Mouse (Mus musculus): ENCODE measurements around the gene Ass1. TPM values are rescaled to one million over a fixed set of nuclear protein-coding genes. Genes with fewer than 3 reads are reported as not detected.

Gene Ass1
- polyA plus RNA-seq, 1 experiment from 2014 or later = 5.0 TPM

Other genes with a start within 250 kb of the Ass1 start
- gene Ncs1, start 224.4 kb upstream of the Ass1 start, polyA plus RNA-seq (2018) = 0.25 to 2.7 TPM (median 0.34 TPM) in 3 replicates
- gene Hmcn2, start 155.8 kb upstream of the Ass1 start, polyA plus RNA-seq (2018) = 0.36 TPM in 1 of 3 replicates, not detected in the others
- 19.6 to 23.3 TPM (median 20.0 TPM) in 3 replicates for gene Fubp3, start 102.4 kb downstream of the Ass1 start, polyA plus RNA-seq (2018)
- not detected in 3 replicates for gene Prdm12, start 169.8 kb downstream of the Ass1 start, polyA plus RNA-seq (2018)
- 6.6 to 25.2 TPM (median 7.8 TPM) in 3 replicates for gene Exosc2, start 200.5 kb downstream of the Ass1 start, polyA plus RNA-seq (2018)
- 31.8 to 37.5 TPM (median 34.7 TPM) in 3 replicates for gene Abl1, start 218.2 kb downstream of the Ass1 start, polyA plus RNA-seq (2018)